Mouse (Mus musculus): ENCODE results near the gene Mxi1. TPM values are rescaled to one million over a fixed set of nuclear protein-coding genes. Genes with fewer than 3 reads are reported as not detected.
A peak's percentile ranks its signal among the peaks of the same experiment; 100 is the strongest.

The Mxi1 gene
- total and polyA plus RNA-seq, 3 experiments, result 10.6 to 19.9 (median 18.9) TPM

GRCm38 (mm10) chr19:53267305-53267704, 43.0 kb upstream of the Mxi1 start:
- Histone ChIP-seq H3K9ac (ENCODE audit: insufficient read depth, low read depth) (no peak overlapping the region), H3K27ac (ENCODE audit: insufficient read depth, low read depth) (no peak overlapping the region), H3K36me3 (replicated peaks in 1 of 2; ENCODE audit: control insufficient read depth in 1 of 2, insufficient read depth in 1 of 2, low read length in 1 of 2) (no peaks in the 10 kb centered on the region), H3K9me3 (replicated peaks; ENCODE audit: low read length) (no peaks in the 10 kb centered on the region), H3K4me2 (ENCODE audit: insufficient read depth, low read depth, poor library complexity, severe bottlenecking) (no peak overlapping the region), H3K4me3 (replicated peaks in 1 of 3; ENCODE audit: low read depth in 2 of 3, low read length in 2 of 3, poor library complexity in 1 of 3) (no peak overlapping the region), H3K27me3 (replicated peaks) (no peaks in the 10 kb centered on the region), H3K79me2 (replicated peaks; ENCODE audit: control insufficient read depth, extremely low read depth, insufficient read depth, poor library complexity, severe bottlenecking) (no peaks in the 10 kb centered on the region), H3K4me1 (ENCODE audit: control insufficient read depth in 1 of 2, insufficient read depth in 2 of 2) (peaks cover 4 to 20% of the 10 kb centered on the region in 2 experiments)
- TF ChIP-seq ZKSCAN1 (IDR thresholded peaks at IDR 0.05; ENCODE audit: borderline replicate concordance, low read depth, low read length), result no peak
- no peak for TF ChIP-seq CHD1 (IDR thresholded peaks at IDR 0.05; ENCODE audit: low read depth, low read length)
- TF ChIP-seq GABPA (IDR thresholded peaks at IDR 0.05; ENCODE audit: insufficient replicate concordance, low read depth, low read length), result no peak
- no peak for TF ChIP-seq ZNF384 (IDR thresholded peaks at IDR 0.05; ENCODE audit: low read depth, low read length)
- no peak for TF ChIP-seq POLR2A (IDR thresholded peaks at IDR 0.05; ENCODE audit: low read depth, low read length)
- TF ChIP-seq MAFK (IDR thresholded peaks at IDR 0.05; ENCODE audit: insufficient replicate concordance, low read length), result no peak
- TF ChIP-seq IRF4 (IDR thresholded peaks at IDR 0.05; ENCODE audit: low read depth, low read length), result no peak
- no peak for TF ChIP-seq EP300 (IDR thresholded peaks at IDR 0.05; ENCODE audit: low read length)
- no peak for TF ChIP-seq SMC3 (IDR thresholded peaks at IDR 0.05; ENCODE audit: low read depth, low read length)
- TF ChIP-seq UBTF (IDR thresholded peaks at IDR 0.05; ENCODE audit: low read depth, low read length), result no peak
- no peak for TF ChIP-seq TCF12 (IDR thresholded peaks at IDR 0.05; ENCODE audit: low read depth, low read length)
- TF ChIP-seq PAX5 (IDR thresholded peaks at IDR 0.05; ENCODE audit: low read length), result no peak
- TF ChIP-seq POLR2AphosphoS2 (IDR thresholded peaks at IDR 0.05; ENCODE audit: low read depth, low read length), result no peak
- DNase-seq (ENCODE audit: extremely low read depth), result no peak
- in situ Hi-C loops (cut with MboI; ENCODE audit: low pct_ligation_motif_present, low pct_unique_long_range_greater_than_20kb, low sequenced_read_pairs), result loop anchor here (25.0 kb wide), 1 partner anchor 320 kb away; the partner anchor contains the start of gene Nutf2-ps1
- dilution Hi-C loops (cut with MboI; ENCODE audit: extremely low pct_ligation_motif_present, extremely low pct_unique_long_range_greater_than_20kb, low sequenced_read_pairs), result no loop called here

DNA sequence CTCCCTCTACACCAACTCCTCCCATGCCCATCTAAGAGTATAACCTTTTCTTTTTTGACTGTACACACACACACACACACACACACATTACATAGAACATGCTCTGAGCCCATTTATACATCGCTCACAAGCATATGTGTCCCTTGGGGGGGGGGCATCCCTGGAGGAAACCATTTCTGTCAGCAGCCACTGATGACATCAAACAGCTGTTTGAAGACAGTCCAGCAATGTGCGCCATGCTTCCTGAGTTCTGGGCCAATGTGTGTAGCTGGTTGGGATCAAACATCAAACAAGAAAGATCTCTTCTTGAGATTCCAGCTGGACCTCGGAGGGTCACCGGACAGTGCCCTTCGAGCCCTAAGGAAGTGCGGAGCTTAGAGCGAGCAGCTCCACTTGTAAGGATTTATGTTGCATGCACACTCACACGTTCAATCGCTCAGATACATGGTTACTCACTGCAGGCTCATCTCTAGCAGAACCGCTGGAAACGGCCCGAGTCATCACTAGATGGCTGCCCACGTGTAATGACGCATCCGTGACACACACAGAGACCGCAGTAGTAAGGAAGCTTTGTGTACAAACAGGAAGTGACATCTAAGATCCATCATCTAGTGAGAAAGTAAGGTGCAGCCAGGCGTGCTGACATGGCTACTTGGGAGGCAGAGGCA, 37.1 kb upstream of the Mxi1 start:
- peak overlapping the region; percentile 16; the same call in 1 of the 2 replicates for H3K27ac ChIP-seq (ENCODE audit: insufficient read depth, low read depth)
- dilution Hi-C loops (cut with MboI; ENCODE audit: extremely low pct_ligation_motif_present, extremely low pct_unique_long_range_greater_than_20kb, low sequenced_read_pairs), result no loop called here

More for the DNA sequence above, 37.1 kb upstream of the Mxi1 start:
- peak overlapping the region; percentile 84 for H3K4me2 ChIP-seq (ENCODE audit: insufficient read depth, low read depth, poor library complexity, severe bottlenecking)
- TF ChIP-seq ZNF384 (IDR thresholded peaks at IDR 0.05; ENCODE audit: low read depth, low read length) (no peak), MAX (IDR thresholded peaks at IDR 0.05; ENCODE audit: low read length) (peak; percentile 71), JUN (IDR thresholded peaks at IDR 0.05; ENCODE audit: insufficient read depth, low read depth, low read length) (no peak), BHLHE40 (IDR thresholded peaks at IDR 0.05; ENCODE audit: low read depth, low read length) (peak; percentile 90), HCFC1 (IDR thresholded peaks at IDR 0.05; ENCODE audit: low read depth, low read length) (no peak; the same call in 1 of the 2 replicates), POLR2A (IDR thresholded peaks at IDR 0.05; ENCODE audit: low read depth, low read length) (peak; percentile 35), ELF1 (IDR thresholded peaks at IDR 0.05; ENCODE audit: low read depth, low read length) (peak; percentile 58; the same call in 1 of the 2 replicates), ETS1 (conservative IDR thresholded peaks at IDR 0.05; ENCODE audit: low read depth, low read length) (peak; percentile 81), RCOR1 (conservative IDR thresholded peaks at IDR 0.05; ENCODE audit: low read depth, low read length) (no peak), TCF12 (IDR thresholded peaks at IDR 0.05; ENCODE audit: low read depth, low read length) (no peak), CHD2 (IDR thresholded peaks at IDR 0.05; ENCODE audit: low read length) (no peak), MAZ (IDR thresholded peaks at IDR 0.05; ENCODE audit: low read depth, low read length) (no peak), PAX5 (IDR thresholded peaks at IDR 0.05; ENCODE audit: low read length) (no peak), USF1 (IDR thresholded peaks at IDR 0.05; ENCODE audit: low read depth, low read length) (no peak), MXI1 (IDR thresholded peaks at IDR 0.05; ENCODE audit: low read depth, low read length) (no peak), ZKSCAN1 (IDR thresholded peaks at IDR 0.05; ENCODE audit: borderline replicate concordance, low read depth, low read length) (no peak), TBP (conservative IDR thresholded peaks at IDR 0.05; ENCODE audit: low read depth, low read length) (0 out of 2 replicates have a peak, but pooled peaks have one; percentile 2), IRF4 (IDR thresholded peaks at IDR 0.05; ENCODE audit: low read depth, low read length) (no peak), MYC (IDR thresholded peaks at IDR 0.05; ENCODE audit: low read depth, low read length) (peak; percentile 60; the same call in 1 of the 2 replicates), ZMIZ1 (IDR thresholded peaks at IDR 0.05; ENCODE audit: low read depth, low read length) (no peak), JUND (conservative IDR thresholded peaks at IDR 0.05; ENCODE audit: low read depth, low read length) (no peak; the same call in 1 of the 2 replicates), ZC3H11A (IDR thresholded peaks at IDR 0.05; ENCODE audit: low read depth, low read length) (no peak), POLR2AphosphoS2 (IDR thresholded peaks at IDR 0.05; ENCODE audit: low read depth, low read length) (no peak), MAFK (IDR thresholded peaks at IDR 0.05; ENCODE audit: insufficient replicate concordance, low read length) (0 out of 2 replicates have a peak, but pooled peaks have one; percentile 25)
- DNase-seq (ENCODE audit: extremely low read depth), result peak; percentile 65
- H3K4me3 ChIP-seq (replicated peaks in 1 of 3; ENCODE audit: low read depth in 2 of 3, low read length in 2 of 3, poor library complexity in 1 of 3), result peak overlapping the region in 2 of 3 experiments; percentile 29 to 63
- no peak overlapping the region for H3K9ac ChIP-seq (ENCODE audit: insufficient read depth, low read depth)
- no peaks in the 10 kb centered on the region for H3K27me3 ChIP-seq (replicated peaks)
- H3K79me2 ChIP-seq (replicated peaks; ENCODE audit: control insufficient read depth, extremely low read depth, insufficient read depth, poor library complexity, severe bottlenecking), result no peaks in the 10 kb centered on the region
- H3K36me3 ChIP-seq (replicated peaks in 1 of 2; ENCODE audit: control insufficient read depth in 1 of 2, insufficient read depth in 1 of 2, low read length in 1 of 2), result no peaks in the 10 kb centered on the region
- H3K9me3 ChIP-seq (replicated peaks; ENCODE audit: low read length), result no peaks in the 10 kb centered on the region
- H3K4me1 ChIP-seq (ENCODE audit: control insufficient read depth in 1 of 2, insufficient read depth in 2 of 2), result peaks cover 16 to 27% of the 10 kb centered on the region in 2 experiments
- in situ Hi-C loops (cut with MboI; ENCODE audit: low pct_ligation_motif_present, low pct_unique_long_range_greater_than_20kb, low sequenced_read_pairs), result loop anchor here (5.0 to 25.0 kb wide), 2 partner anchors 44 to 314 kb away; partner anchors contain the start of gene Nutf2-ps1

Data from CH12.LX (cell line).